Mouse (Mus musculus) granulocyte monocyte progenitor cell, adult 5-6 weeks (primary cell): ENCODE data around the gene Doc2a. TPM values are rescaled to one million over a fixed set of nuclear protein-coding genes. Genes with fewer than 3 reads are reported as not detected.

ENCODE experiments used
- ATAC-seq: replicated peaks from 2 replicates; pipeline ENCODE4 v1.8.0; 2016; ENCODE audit warnings: mild to moderate bottlenecking, moderate TSS enrichment, inconsistent platforms; ENCODE audit not compliant: poor library complexity, severe bottlenecking
- total RNA-seq, 2 experiments: library from RNA; stranded (forward) in 1 of 2; stranded (reverse) in 1 of 2; fragments of 200-712, 200-1000 nt in 1 of 2; fragments of >200 nt in 1 of 2; fragmentation: Nextera tagmentation in 1 of 2; gene quantifications; 2 replicates each; pipeline ENCODE4 v1.2.3; 2014 to 2017

The Doc2a gene
- total RNA-seq, 2 experiments from 2014 or later: 0.15 TPM; not detected in 1

DNA sequence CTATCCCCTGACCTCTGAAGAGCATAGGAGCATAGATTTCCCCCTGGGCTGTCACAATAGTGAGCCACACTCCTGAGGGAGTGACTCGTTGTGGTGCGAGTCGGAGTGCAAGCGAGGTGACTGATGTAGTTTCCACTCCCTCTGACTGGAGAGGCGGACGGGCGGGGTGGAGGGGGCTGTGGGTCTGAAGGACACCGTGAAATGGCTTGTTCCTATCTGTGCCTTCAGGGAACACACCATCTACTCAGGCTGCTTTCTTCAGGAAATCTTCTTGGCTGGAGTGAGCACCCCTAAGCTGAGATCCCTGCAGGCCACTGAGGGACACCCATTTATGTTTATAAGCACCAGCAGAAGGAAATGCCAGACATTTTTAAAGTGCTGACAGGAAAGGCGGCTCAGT, 24.5 kb upstream of the Doc2a start:
- no peak for ATAC-seq

DNA sequence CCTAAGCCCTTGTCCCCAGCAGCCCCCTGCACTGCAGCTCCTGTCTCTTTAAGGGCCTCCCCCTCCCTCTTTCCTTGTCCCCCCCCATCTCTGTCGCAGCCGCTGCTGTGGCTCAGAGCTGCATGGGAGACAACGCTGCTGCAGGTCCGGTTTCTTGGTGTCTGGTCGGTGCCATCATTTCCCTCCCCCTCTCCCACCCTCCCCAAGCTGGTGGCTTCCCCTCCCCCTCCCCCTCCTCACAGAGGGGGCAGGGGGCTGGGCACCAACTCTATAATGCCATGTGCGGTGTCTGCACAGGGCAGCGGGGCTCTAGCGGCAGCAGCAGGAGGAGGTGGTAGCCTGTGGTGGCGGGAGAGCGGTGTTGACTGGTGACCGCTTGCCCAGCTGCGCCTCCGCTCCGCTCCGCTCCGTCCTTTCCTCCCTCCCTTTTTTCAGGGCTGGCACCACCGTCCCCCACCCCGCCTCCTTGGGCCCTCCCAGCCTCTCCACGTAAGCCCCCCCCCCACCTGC, 24.0 kb upstream of the Doc2a start:
- ATAC-seq: no peak

DNA sequence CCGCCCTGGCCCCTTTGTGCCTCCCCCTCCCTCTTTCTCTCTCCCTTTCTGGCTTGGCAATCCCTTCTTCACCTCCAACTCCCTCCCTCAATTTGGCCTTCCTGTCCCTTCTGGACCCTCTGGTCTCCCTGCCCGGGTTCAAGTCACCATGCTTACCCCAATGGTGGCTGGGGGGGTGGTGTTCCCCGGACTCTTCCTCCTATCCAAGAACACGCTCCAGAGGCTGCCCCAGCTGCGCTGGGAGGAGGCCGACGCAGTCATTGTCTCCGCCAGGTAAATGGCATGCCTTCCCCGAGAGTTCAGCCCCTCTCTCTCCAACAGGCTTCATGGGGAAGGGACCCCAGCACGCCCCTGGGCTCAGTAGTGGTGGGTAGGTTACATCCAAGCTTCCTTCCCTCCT, 23.3 kb upstream of the Doc2a start:
- ATAC-seq: no peak

DNA sequence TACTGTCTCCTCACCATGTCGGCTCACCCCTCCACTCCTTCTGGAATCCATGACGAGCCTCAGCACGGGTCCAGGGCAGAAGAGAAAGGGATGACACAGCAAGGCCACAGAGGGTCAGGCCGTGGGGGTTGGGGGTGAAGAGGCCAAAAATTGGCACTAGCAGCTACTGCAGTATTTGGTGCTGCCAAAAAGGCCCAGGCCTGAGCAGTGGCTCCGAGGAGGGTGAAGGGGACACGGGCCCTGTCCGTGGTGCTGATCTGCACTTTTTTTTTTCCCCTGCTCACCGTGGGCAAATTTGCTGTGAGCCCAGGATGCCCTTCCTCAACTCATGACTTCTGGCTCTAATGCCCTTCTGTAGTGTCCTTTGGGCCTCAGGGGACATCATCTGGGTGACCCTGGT, 21.8 kb upstream of the Doc2a start:
- peak; percentile 49 for ATAC-seq

DNA sequence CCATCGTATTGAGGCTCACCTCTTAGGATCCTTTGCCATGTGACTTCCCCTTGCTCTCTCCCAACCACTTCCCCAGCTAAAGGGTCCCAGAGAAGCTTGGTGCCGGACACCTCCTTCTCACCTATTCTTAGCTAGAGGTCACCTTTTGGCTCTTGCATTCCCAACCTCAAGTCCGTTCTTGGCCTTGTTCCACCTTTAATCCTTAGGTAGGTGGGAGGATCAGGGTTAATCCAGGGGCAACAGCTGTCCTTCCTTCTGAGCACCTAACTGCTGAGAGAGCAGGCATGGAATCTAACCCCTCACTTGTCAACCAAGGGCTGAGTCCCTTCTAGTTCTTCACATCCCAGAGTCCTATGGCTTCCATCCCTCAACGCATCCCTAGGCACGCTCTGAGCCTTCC, 21.3 kb upstream of the Doc2a start:
- ATAC-seq: no peak

DNA sequence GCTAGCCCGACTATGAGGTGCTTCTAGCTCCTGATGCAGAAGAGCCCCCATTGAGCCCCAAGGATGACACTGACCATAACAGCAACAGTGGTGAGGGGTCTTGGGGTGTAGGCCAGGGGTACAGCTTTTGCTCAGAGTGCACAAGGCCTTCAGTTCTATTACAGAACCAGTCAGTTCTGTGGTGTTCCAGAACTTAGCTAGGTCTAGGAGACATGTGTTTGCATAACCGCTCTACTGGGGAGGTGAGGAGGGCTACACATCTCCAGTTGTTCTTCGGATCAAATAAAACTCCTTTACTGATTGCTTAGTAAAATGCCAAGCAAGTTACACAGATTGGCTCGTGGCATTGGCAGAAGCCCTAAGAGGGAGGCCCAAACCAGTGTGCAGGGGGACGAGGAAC, 15.7 kb upstream of the Doc2a start, which contains the start of gene 4930451I11Rik:
Gene 4930451I11Rik (minus strand): TSS at position 101 of the 400 bp plus-strand sequence.
- no peak for ATAC-seq

DNA sequence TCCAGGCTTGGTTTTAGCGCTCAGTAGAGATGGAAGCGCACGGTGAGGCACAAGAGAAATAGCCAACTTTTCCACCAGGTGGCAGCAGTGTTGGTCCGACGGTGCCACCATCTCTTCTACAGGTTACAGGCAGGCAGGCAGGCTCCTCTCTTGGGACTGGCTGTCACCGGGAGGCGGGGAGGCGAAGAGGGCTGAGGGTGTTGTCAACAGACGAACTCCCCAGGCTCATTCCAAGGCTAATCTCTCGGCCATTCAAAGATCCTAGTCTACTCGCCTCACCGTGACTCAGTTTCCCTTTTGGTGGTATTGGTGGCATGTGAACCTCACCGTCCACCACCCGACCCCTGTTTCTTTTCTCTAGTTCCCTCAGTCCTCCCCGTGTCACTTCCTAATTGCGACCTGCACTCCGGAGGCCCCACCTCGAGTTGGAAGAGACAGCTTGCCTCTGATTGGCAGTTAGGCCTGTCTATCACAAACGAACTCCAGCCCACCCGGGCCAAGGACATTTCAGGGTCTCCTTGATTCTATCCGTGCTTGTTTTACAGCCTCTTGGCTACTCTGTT, 15.1 kb upstream of the Doc2a start:
- peak; percentile 91 for ATAC-seq

DNA sequence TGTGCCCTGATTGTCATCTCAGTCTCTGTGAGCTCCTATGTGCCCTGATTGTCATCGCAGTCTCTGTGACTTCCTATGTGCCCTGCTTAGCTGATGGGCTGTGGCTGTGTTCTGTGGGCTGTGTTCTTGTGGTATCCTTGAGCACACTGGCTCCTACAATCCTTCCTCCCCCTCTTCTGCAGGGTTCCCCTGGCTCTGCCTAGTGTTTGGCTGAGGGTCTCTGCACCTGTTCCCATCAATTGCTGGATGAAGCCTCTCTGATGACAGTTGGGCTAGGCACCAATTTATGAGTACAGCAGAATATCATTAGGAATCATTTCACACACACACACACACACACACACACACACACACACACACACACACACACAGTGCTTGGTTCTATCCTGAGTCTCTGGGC, 13.9 kb upstream of the Doc2a start:
- no peak for ATAC-seq

DNA sequence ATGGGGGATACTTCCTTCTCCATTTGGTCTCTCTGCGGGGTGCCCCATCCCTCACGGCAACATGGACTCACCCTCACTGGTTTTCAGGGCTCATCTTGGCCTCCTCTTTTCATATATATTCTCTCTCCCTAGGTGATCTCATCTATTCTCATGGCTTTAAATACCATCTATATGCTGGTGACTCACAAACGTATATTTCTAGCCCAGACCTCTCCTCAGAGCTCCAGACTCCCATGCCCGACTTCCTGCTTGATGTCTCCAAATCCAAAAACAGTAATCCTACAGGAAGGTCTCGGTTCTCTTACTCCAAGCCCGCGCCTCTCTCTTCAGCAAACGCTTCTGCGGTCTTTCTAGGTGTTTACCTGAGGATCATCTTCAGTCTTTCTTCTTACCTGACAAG, 3.9 kb upstream of the Doc2a start:
- no peak for ATAC-seq

DNA sequence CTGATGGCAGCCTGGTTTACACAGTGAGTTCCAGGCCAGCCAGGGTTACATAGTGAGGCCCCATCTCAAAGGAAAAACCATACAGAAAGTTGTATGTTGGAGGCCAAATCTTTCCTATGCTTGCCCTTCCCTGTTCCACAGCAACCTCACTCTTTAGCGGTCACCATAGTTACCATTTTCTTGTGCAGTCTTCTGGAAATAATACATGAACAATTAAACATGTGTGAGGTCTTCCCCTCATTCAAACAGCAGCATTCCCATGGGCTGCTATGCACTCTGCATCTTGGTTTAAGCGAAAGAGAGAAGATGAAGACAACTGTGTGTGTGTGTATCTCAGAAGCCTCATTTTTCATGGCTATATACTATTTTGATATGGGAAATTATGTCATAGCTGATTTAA, 1.7 kb upstream of the Doc2a start:
- ATAC-seq: no peak

DNA sequence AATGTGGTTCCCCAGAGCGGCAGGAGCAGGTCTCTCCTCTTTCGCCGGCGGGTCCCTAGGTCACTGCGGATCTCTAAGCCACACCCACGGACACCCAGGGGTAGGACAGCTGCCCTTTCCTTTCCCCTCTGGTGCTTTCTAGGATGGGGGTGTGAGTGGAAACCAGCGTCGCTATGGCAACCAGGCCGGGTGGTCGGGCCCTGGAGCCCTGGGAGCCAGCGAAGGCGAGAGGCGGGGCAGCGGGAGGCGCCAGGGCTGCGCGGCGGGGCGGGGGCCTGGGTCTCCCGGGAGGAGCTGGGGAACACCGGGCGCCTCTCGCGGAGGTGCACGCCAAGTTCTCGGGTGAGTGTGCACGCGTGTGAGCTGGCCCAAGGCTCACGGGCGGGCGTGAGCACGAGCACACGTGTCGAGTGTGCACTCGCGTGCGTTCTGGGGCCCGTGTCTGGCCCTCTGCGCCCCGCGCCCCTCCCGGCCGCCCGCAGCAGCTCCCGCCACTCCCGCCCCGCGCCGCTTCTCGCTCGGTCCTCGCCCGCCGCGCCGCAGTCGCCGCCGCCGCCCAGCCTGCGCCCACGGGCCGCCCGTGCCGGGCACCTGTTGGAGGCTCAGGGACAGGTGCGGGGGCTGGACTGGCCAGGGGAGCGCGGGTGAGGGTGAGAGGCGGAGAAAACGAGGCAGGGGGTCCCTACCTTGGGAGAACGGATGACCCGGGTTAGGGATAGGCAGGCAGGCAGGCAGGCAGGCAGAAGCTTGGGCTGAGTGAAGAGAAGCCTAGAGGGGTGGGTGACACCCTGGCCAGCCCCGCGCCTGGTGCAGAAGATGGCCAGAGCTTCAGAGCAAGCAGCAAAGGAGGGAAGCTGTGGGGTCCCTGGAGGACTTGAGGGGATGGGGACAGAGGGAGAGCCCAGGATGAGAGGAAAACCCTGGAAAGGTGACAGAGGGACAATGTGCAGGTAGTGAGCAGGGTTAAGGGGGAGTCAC, 494 bp downstream of the Doc2a start:
- peak; percentile 26 for ATAC-seq

DNA sequence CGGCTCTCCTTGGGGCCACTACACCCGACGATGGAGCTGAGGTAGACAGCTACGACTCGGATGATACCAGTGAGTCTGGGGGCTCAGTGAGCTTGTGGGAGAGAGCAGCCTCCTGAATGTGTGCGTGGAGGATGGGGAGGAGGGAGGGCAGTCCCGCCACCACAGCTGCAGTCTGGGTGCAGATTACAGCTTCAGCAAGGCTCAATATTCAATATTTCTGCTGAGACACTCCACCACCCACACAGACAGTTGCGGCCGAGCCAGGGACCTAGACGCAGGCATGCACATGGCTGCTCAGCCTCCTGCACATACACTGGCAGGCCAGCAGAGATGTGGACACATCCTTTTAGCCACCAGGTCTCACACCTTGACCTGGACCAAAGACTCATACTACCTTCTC, 1.6 kb downstream of the Doc2a start:
- no peak for ATAC-seq

DNA sequence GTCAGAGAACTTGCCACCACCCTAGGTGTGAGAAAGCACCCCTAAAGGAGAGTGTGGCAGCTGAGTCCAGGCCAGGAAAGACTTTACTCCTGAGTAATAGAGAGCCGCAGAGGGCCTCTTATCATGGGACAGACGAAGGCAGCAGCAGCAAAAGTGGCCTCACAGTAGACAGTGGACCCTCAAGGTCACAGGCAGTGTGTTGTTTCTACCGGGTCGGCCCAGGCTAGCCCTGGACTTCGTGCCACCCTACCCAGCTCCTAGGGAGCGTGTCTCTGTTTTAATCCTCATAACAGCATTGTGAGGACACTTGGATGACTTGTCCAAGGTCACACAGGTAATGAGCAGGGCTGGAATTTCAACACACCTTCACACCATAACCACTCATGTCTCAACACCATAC, 2.9 kb downstream of the Doc2a start:
- ATAC-seq: no peak

DNA sequence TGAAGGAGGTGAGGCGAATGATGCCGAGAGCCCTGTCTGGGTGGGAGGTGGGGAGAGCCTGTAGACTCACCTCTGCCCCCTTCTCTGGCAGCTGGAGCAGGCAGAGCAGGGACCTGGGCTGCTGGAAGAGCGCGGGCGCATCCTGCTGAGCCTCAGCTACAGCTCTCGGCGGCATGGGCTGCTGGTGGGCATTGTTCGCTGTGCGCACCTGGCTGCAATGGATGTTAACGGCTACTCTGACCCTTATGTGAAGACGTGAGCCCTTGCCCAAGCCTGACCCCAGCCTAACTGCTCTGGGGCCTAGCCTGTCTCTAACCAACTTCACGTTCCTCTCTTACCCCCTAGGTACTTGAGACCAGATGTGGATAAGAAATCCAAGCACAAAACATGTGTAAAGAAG, 4.0 kb downstream of the Doc2a start:
- ATAC-seq: no peak

DNA sequence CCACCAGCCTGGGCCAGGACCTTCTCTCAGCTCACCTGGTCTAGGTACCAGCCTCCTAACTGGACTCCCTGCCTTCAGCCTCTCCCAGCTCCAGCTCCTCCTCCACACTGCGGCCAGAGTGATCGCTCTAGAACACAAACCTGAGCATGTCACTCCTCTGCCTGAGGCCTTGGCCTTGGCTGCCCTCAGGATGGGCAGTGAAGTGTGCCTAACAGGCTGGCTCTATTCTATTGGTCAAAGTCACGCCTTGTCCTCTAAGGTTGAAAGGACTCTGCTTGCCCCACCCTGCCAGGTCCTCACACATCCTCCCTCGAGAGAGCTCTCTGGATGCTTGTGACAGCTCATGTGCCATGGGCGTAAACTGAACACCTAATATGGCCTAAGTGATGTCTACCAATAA, 6.2 kb downstream of the Doc2a start:
- ATAC-seq: no peak

DNA sequence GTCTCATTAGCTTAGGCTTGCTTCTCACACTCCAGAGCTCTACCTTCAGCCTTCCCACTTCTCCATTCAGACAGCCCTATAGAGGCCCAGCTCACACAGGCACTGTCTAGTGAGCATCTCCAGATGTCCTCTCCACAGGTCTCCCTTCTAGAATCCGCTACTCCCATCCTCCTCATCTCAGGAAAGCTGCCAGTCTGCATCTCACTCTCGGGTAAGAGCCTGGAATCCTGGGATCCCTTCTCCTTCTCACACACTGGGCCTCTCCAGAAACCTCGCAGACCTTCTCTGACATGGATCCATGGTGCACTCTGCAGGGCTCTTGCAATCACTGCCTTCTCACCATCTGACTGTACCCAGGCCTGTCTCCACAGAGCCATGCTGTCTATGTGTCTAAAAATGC, 8.4 kb downstream of the Doc2a start:
- no peak for ATAC-seq

DNA sequence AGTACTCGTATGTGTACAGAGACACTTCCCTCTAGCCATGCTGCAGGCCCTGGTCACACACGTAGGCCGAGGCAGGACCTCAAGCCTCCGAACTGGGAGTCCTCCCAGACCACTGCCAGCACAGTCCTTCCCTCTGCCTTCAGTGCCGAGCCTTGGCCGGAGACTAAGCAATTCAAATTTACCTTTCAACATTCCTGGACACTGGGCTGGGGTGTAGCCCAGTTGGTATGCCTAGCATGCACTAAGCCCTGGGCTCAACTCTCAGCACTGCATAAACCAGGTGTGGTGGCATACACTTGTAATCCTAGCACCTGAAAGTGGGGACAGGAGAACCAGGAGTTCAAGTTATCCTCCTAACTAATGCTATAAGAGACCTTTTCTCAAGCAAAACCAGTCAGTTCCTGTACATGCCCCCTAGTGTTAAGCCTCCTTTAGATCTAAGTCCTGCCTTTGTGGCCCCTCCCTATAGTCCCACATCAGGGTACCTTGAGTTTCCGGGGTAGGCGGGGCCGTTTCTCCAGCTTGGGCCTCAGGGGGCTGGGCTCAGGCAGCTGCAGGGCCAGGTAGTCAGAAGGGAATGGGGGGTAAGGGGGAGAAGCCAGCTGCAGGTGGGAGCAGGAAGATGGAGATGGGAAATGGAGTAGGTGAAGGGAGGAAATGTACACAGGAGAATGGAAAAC, 9.7 kb downstream of the Doc2a start:
- no peak for ATAC-seq

DNA sequence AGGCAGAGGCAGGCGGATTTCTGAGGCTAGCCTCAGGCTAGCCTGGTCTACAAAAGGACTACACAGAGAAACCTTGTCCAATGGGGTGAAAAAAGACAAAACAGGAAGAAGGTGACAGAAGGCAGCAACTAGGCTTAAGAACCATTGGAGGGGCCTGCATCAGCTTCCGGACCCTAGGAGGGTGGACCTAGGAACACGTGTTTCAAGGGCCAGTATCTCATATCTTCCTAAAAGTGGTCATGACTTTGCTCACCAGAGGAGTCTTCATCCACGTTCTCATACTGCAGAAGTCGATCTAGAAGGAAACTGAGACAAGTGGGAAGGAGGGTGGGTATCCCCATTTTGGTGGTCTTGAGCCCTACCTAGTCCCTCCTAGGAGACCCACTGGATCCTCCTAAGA, 13.8 kb downstream of the Doc2a start:
- 0 out of 2 replicates have a peak, but pooled peaks have one; percentile 4 for ATAC-seq

DNA sequence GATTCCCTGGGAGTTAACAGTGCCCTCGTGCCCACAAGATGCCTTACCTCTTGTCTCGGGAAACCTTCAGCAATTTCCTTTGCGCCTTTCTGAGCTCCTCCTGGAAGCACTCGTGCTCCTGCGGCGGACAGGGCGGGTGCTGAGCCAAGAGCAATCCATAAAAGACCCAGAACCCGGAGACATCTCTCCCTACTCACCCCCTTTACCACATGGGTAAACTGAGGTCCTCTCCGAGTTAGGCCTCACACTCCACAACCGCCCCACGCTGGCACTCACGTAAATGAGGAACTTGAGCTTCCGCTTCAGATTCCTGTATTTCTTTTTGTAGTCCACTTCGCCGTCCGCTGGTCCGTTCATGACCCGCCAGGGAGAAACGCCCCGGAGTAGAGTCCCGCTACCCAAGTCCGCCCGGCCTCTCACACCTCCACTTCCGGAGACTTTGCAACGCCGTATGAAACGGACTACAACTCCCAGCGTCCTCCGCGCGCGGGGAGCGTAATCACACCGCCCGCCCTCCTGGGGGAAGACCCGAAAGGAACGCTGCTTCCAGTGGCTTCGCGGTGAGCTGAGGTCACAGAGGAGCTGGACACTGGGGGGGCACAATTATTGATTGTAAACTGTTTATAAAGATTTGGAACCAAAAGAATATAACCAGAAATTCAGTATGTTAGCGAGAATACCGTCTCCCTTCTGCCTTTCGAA, 14.4 kb downstream of the Doc2a start, which contains the start of gene Hirip3:
Gene Hirip3 (plus strand): TSS at position 544 of the 702 bp plus-strand sequence.
- peak; percentile 87 for ATAC-seq

DNA sequence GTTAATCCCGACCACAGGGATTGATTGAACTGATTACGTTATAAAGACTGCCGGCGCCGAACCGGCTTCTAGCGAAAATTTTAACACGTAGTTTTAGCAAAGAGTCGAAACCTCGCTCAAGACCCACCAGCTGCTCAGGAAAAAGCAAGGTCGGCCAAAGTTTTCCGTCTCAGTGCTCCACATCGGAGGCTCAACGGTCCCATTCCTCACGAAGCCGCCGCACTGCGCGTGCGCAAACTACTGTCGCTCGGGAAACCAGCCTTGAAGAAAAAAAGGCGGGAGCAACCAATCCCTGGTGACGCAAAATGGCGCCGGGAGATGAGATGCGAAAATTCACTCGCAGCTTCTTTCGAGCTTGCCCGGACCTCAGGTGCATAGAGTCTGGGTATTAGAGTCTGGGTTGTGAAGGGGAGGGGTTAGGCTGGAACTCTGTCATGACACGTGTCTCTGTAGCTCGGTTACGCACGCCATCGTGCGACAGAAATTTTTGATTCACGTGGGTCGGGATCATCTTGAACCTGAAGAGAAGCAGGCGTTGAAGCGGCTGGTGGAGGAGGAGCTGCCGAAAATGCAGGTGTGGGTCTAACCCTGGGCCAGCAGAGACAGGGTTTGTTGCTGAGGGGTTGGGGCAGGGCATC, 15.1 kb downstream of the Doc2a start, which contains the start of gene Ino80e:
Gene Ino80e (minus strand): TSS at position 231 of the 638 bp plus-strand sequence.
- peak; percentile 43 for ATAC-seq
